Mouse (Mus musculus) 416B (cell line): ENCODE measurements at regions not wholly inside any gene's neighbourhood (a gene's known extent, or its start where the extent isn't known, plus 50 kb on each side); places are given as distances from the start of the nearest gene placed in this dataset.

Experiments
- DNase-seq: peaks from one replicate; pipeline ENCODE4 v3.0.0; 2011; ENCODE audit warnings: low read depth

DNA sequence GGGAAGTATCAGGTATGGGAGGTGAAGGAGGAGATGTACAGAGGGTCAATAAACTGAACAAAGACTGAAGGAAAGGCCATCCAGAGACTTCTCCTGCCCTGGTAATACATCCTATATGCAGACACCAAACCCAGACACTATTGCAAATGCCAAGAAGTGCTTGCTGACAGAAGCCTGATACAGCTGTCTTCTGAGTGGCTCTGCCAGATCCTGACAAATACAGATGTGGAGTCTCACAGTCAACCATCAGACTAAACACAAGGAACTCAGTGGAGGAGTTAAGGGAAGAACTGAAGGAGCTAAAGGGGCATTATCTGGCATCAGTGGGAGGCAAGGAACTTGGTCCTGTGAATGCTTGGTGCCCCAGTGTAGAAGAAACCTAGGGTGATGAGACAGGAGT, 557.1 kb downstream of the Speer2 start:
- DNase-seq: no peak

DNA sequence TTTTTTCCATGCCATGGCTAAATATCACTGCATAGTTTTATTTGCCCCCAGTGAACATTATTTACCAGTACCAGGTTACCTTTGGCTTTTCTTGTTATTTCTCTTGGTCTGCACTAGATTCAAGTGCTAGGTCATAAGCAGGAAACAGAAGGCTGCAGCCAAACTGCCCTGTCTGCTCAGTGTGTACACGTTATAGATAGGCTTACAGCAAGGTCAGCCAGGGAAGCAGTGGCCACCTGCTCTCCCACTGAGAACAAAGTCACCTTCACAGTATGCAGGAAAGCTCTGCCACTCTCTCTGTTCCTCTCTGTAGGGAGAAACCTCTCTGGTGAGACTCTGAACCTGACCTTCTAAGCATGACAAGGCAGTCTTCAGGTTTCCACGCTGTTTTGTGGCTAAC, 561.0 kb downstream of the Speer2 start:
- peak; percentile 32 for DNase-seq
